29 mouse cellular contexts compared by ENCODE assay signal in the genomic region with DNA sequence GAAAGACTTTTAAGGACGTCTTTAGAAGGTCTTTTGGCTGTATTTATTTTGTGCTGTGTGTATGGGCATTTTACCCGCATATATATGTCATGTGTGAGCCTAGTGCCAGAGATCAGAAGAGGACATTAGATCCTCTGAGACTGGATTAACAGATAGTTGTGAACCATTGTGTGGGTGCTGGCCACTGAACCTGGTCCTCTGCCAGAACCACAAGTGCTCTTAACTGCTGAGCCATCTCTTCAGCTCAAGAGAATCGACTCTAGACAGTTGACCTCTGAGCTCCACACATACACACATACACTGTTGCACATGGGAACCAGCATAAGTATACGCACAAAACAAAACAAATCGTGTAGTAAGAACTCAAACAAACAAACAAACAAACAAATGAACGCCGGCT. TPM values are rescaled to one million over a fixed set of nuclear protein-coding genes. Genes with fewer than 3 reads are reported as not detected.
DNase-seq lines count a peak whose midpoint lies in the region; ATAC-seq and TF ChIP-seq lines count a peak whose summit lies in the region.
"Had no signal": no experiment of that assay in that cellular context is flagged by ENCODE, and none has a peak within 500 bp of the region (broad histone marks: within the 10 kb centered on the region; RNA-seq: fewer than 3 reads in every experiment).

No protein-coding gene starts in this region.

- no peaks in the 10 kb centered on the region for H3K79me2 ChIP-seq in MEL (ENCODE audit: control insufficient read depth, insufficient read depth, low read length, poor library complexity)

- no peak overlapping the region for H3K27ac ChIP-seq in kidney, adult 2 months (ENCODE audit: insufficient read depth, low read depth, low read length)
- H3K27ac ChIP-seq in kidney, embryonic 14.5 days (ENCODE audit: low read depth, low read length) = no peak overlapping the region
- no peak overlapping the region for H3K27ac ChIP-seq in MEL (ENCODE audit: control insufficient read depth, low read depth, low read length)
- H3K27ac ChIP-seq: embryonic facial prominence, embryonic 13.5 days; embryonic facial prominence, embryonic 15.5 days; forebrain, embryonic 10.5 days; forebrain, embryonic 12.5 days had no signal

- WGBS in kidney, adult 2 months = 74% methylated on average over 7 of the region's 7 CpGs
- WGBS in kidney, embryonic 14.5 days = 88% methylated on average over 7 of the region's 7 CpGs

- TF ChIP-seq POLR2A in kidney, adult 2 months (IDR thresholded peaks at IDR 0.05; ENCODE audit: low read depth, low read length) = no peak
- no peak for TF ChIP-seq POLR2A in MEL (IDR thresholded peaks at IDR 0.05; ENCODE audit: control insufficient read depth in 1 of 2, insufficient read depth in 1 of 2, low read depth in 1 of 2, low read length in 2 of 2, poor library complexity in 1 of 2)

- H3K9ac ChIP-seq in kidney, embryonic 14.5 days (ENCODE audit: low read depth, low read length) = no peak overlapping the region
- no peak overlapping the region for H3K9ac ChIP-seq in MEL (ENCODE audit: control insufficient read depth, low read depth, low read length, poor library complexity, severe bottlenecking)
- H3K9ac ChIP-seq: embryonic facial prominence, embryonic 13.5 days; embryonic facial prominence, embryonic 15.5 days; forebrain, embryonic 12.5 days had no signal

- H3K27me3 ChIP-seq in kidney, adult 2 months (replicated peaks; ENCODE audit: control insufficient read depth, insufficient read depth, low read length) = no peaks in the 10 kb centered on the region
- H3K27me3 ChIP-seq in kidney, embryonic 14.5 days (ENCODE audit: control insufficient read depth, insufficient read depth, low read length) = no peaks in the 10 kb centered on the region
- H3K27me3 ChIP-seq in MEL (ENCODE audit: control insufficient read depth in 1 of 2, insufficient read depth in 2 of 2, low read length in 2 of 2) = no peaks in the 10 kb centered on the region
- H3K27me3 ChIP-seq: CH12.LX; embryonic facial prominence, embryonic 13.5 days; embryonic facial prominence, embryonic 15.5 days; forebrain, embryonic 12.5 days had no signal

- H3K9me3 ChIP-seq in kidney, embryonic 14.5 days (ENCODE audit: control insufficient read depth, low read length) = no peaks in the 10 kb centered on the region
- no peaks in the 10 kb centered on the region for H3K9me3 ChIP-seq in MEL (replicated peaks; ENCODE audit: insufficient read depth, low read length)
- H3K9me3 ChIP-seq: embryonic facial prominence, embryonic 13.5 days; embryonic facial prominence, embryonic 15.5 days; forebrain, embryonic 10.5 days; forebrain, embryonic 12.5 days; G1E had no signal

- intact Hi-C loops in left cerebral cortex, postnatal 4 days (cut with DNase I) = no loop called here

- no peak overlapping the region for H3K4me2 ChIP-seq in kidney, embryonic 14.5 days (replicated peaks; ENCODE audit: low read depth, low read length)
- H3K4me2 ChIP-seq: embryonic facial prominence, embryonic 13.5 days; embryonic facial prominence, embryonic 15.5 days; forebrain, embryonic 12.5 days had no signal

- H3K36me3 ChIP-seq in kidney, adult 2 months (ENCODE audit: control insufficient read depth, insufficient read depth, low read length) = no peaks in the 10 kb centered on the region
- H3K36me3 ChIP-seq in kidney, embryonic 14.5 days (ENCODE audit: control insufficient read depth, insufficient read depth, low read length) = no peaks in the 10 kb centered on the region
- peaks cover 0 to 18% of the 10 kb centered on the region in 2 experiments; a peak in 2 of 4 replicates for H3K36me3 ChIP-seq in MEL (ENCODE audit: control insufficient read depth in 1 of 2, insufficient read depth in 2 of 2, low read length in 2 of 2)
- H3K36me3 ChIP-seq: embryonic facial prominence, embryonic 13.5 days; embryonic facial prominence, embryonic 15.5 days; forebrain, embryonic 10.5 days; forebrain, embryonic 12.5 days; G1E had no signal

- H3K4me1 ChIP-seq in kidney, adult 2 months (ENCODE audit: control insufficient read depth, insufficient read depth, low read length) = peaks cover 13% of the 10 kb centered on the region; the same call in 1 of the 2 replicates
- H3K4me1 ChIP-seq in kidney, embryonic 14.5 days (ENCODE audit: control insufficient read depth, insufficient read depth, low read length) = peaks cover 8% of the 10 kb centered on the region
- H3K4me1 ChIP-seq in MEL (ENCODE audit: control insufficient read depth in 1 of 2, insufficient read depth in 2 of 2, low read length in 2 of 2) = peaks cover 14 to 31% of the 10 kb centered on the region in 2 experiments

- peak; percentile 39 to 46; a peak in 2 of 4 replicates for TF ChIP-seq EP300 in MEL (IDR thresholded peaks at IDR 0.05; ENCODE audit: low read depth in 1 of 2, low read length in 2 of 2)

- no peak for ATAC-seq in kidney, embryonic 14.5 days (ENCODE audit: low FRiP score, low TSS enrichment)
- ATAC-seq: CD4-positive, CD25-positive, alpha-beta regulatory T cell, adult 4 months; forebrain, embryonic 14.5 days; forebrain, embryonic 16.5 days had no signal

- TF ChIP-seq RAD21 in MEL (IDR thresholded peaks at IDR 0.05; ENCODE audit: low read depth, low read length) = no peak

- TF ChIP-seq CTCF in kidney, adult 2 months (conservative IDR thresholded peaks at IDR 0.05; ENCODE audit: insufficient read depth, insufficient read length, low read depth, low read length) = no peak
- no peak for TF ChIP-seq CTCF in MEL (IDR thresholded peaks at IDR 0.05 in 2 of 3, conservative IDR thresholded peaks at IDR 0.05 in 1 of 3; ENCODE audit: control insufficient read depth in 1 of 3, insufficient read depth in 1 of 3, low read depth in 2 of 3, low read length in 3 of 3, poor library complexity in 1 of 3, severe bottlenecking in 1 of 3)

- no peak overlapping the region for H3K4me3 ChIP-seq in kidney, adult 2 months (ENCODE audit: insufficient read depth, low read depth, low read length)
- no peak overlapping the region for H3K4me3 ChIP-seq in kidney, embryonic 14.5 days (ENCODE audit: low read length)
- no peak overlapping the region for H3K4me3 ChIP-seq in MEL (ENCODE audit: control insufficient read depth in 1 of 2, insufficient read depth in 1 of 2, low read depth in 2 of 2, low read length in 2 of 2)
- H3K4me3 ChIP-seq: embryonic facial prominence, embryonic 13.5 days; embryonic facial prominence, embryonic 15.5 days; erythroblast, embryonic 14.5 days; forebrain, embryonic 10.5 days; forebrain, embryonic 12.5 days had no signal

- DNase-seq in kidney, adult 2 months = peak; percentile 64
- DNase-seq in kidney, postnatal 25 days = peak; percentile 32 to 41
- no peak for DNase-seq in kidney, postnatal 4 days
- DNase-seq in 3T3-L1 (ENCODE audit: low read depth, low spot score) (peak; percentile 42), MEL (ENCODE audit: low read depth, low spot score) (no peak)
- no peak for DNase-seq in gastrocnemius, postnatal 4 days (ENCODE audit: low spot score in 2 of 2)
- no peak for DNase-seq in left cerebral cortex, postnatal 4 days
- DNase-seq: adrenal gland, adult 2 months; adrenal gland, postnatal 10 days; adrenal gland, postnatal 25 days; B cell, adult 2 months; cerebellum, adult 11 months; cerebellum, adult 18-20 months; cerebellum, adult 8-10 months; cerebellum, adult 9-11 months; cerebellum, postnatal 14 days; cerebellum, postnatal 36 days; embryo, embryonic 11 days had no signal

TF ChIP-seq in MEL, 35 proteins besides CTCF, POLR2A, EP300 and RAD21:
- TF ChIP-seq TBP (IDR thresholded peaks at IDR 0.05; ENCODE audit: low read depth, low read length) (no peak), MAZ (IDR thresholded peaks at IDR 0.05; ENCODE audit: low read depth, low read length) (no peak), BHLHE40 (IDR thresholded peaks at IDR 0.05; ENCODE audit: borderline replicate concordance, low read depth, low read length) (no peak), ELF1 (IDR thresholded peaks at IDR 0.05; ENCODE audit: low read depth, low read length) (no peak), MAX (IDR thresholded peaks at IDR 0.05; ENCODE audit: low read length) (no peak), MYB (IDR thresholded peaks at IDR 0.05; ENCODE audit: low read depth, low read length) (no peak), SMC3 (IDR thresholded peaks at IDR 0.05; ENCODE audit: low read depth, low read length) (no peak), MYC (IDR thresholded peaks at IDR 0.05; ENCODE audit: low read depth, low read length) (no peak), MEF2A (IDR thresholded peaks at IDR 0.05; ENCODE audit: extremely low read depth, insufficient replicate concordance, low read depth, low read length, poor library complexity, severe bottlenecking) (no peak), CHD2 (IDR thresholded peaks at IDR 0.05; ENCODE audit: low read length) (no peak)

RNA-seq across cellular contexts. Expression of a gene that starts 31.3 kb away (rescaled TPM):
- 145 and 172 TPM in 2 replicates for polyA plus RNA-seq in kidney, adult 2 months (2012; rRNA removed)
- 11.3 and 13.6 TPM in 2 replicates for polyA plus RNA-seq in kidney, embryonic 14.5 days (2014; fragmentation: Nextera tagmentation; extraction: Ambion mirVana)
- total RNA-seq in MEL (2012; rRNA removed) = 11.6 and 13.7 TPM in 2 replicates
- polyA plus RNA-seq in MEL (2012; ENCODE audit: insufficient read depth in 1 of 2, insufficient read length in 2 of 2, low read depth in 1 of 2, low replicate concordance in 2 of 2, missing spikeins in 1 of 2) = 10 to 100 TPM in 1 of 2 experiments, not detected in 1; 32.3 TPM
- 10 to 100 TPM; 73.8 to 77.6 TPM for total RNA-seq in gastrocnemius, postnatal 4 days (2021)
- total RNA-seq in left cerebral cortex, postnatal 4 days (2021) = 10 to 100 TPM; 41.5 to 44.8 TPM

RNA-seq across cellular contexts. Expression of a gene that starts 48.8 kb away (rescaled TPM):
- polyA plus RNA-seq in kidney, adult 2 months (2012; rRNA removed) = 10.0 and 10.8 TPM in 2 replicates
- polyA plus RNA-seq in kidney, embryonic 14.5 days (2014; fragmentation: Nextera tagmentation; extraction: Ambion mirVana) = 10.7 and 11.4 TPM in 2 replicates
- 1.3 and 2.7 TPM in 2 replicates for total RNA-seq in MEL (2012; rRNA removed)
- 1 to 10 TPM in 1 of 2 experiments, not detected in 1; 6.6 TPM for polyA plus RNA-seq in MEL (2012; ENCODE audit: insufficient read depth in 1 of 2, insufficient read length in 2 of 2, low read depth in 1 of 2, low replicate concordance in 2 of 2, missing spikeins in 1 of 2)
- 10 to 100 TPM; 16.7 to 18.1 TPM for total RNA-seq in gastrocnemius, postnatal 4 days (2021)
- 1 to 10 TPM; 5.2 to 7.5 TPM for total RNA-seq in left cerebral cortex, postnatal 4 days (2021)

Comparison
In these comparisons a context has a peak if more than half of its experiments do, and no peak if none do; other contexts are left out.
1. DNase-seq: peak in kidney, adult 2 months (single experiment), kidney, postnatal 25 days (2 of 2) and 3T3-L1 (single experiment); none in kidney, postnatal 4 days (0 of 2), MEL (single experiment), gastrocnemius, postnatal 4 days (0 of 2) and left cerebral cortex, postnatal 4 days (single experiment).